Mouse (Mus musculus): ENCODE data around the gene Srms. TPM values are rescaled to one million over a fixed set of nuclear protein-coding genes. Genes with fewer than 3 reads are reported as not detected.

Gene Srms
- polyA plus RNA-seq (2014; fragmentation: Illumina TruSeq; extraction: RNeasy Lipid Tissue Mini Kit (QIAGEN cat#74804); ENCODE audit: low replicate concordance): not detected

DNA sequence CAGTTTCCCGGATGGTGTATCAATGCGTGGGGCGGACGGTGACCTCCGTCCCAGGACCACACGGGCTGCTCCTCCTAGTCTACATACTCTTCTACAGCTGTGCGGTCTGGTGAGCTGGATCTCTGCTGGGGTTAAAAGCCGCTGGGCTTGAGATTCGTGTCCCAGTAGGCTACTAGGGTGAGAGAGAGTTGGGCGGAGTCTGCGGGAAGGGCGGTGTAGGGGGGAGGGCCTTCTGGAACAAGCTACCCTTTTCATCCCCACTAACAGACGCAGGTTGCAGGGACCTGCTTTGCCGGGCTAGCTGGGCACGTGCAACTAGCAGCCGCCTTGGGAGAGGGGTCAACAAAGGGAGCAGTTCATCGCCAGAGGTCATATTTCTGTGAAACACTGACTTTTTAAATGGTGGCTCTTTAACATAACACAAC is at the start of gene Srms:
TSS of gene Srms (minus strand) at position 165 of the 425 bp plus-strand sequence.

DNA sequence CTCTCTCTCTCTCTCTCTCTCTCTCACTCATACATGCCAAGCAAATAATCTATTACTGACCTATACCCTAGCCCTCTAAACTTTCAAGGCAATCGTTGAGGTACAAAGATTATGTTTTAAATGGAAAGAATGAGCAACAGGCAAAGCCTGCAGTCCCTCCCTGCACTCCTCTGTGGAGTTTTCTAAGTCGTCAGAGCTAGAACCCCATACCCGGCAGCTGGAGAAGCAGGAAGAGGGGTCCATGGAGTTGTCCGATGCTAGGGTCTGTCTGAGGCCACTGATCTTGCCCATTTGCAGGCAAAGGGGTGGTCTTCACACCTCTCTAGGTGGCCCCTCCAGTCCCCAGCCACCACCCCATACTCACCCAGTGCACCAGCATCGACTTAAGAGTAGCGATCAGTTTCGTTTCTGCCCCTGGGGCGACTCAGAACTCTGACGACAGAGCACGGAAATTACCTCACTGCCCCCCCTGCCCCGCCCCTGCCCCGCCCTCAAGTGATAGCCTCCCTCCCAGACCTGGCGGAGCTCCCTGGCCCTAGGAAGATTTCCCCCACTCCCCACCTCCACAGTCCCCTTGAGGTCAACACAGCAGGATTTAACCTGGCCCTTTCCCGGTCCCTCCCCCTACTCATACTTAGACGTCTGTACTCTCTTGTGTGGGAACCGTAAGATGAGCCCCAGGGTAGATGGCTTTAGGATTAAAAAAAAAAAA is 28.8 kb upstream of the Srms start, which contains the start of gene Helz2:
TSS of gene Helz2 (minus strand) at position 426 of the 712 bp plus-strand sequence.

DNA sequence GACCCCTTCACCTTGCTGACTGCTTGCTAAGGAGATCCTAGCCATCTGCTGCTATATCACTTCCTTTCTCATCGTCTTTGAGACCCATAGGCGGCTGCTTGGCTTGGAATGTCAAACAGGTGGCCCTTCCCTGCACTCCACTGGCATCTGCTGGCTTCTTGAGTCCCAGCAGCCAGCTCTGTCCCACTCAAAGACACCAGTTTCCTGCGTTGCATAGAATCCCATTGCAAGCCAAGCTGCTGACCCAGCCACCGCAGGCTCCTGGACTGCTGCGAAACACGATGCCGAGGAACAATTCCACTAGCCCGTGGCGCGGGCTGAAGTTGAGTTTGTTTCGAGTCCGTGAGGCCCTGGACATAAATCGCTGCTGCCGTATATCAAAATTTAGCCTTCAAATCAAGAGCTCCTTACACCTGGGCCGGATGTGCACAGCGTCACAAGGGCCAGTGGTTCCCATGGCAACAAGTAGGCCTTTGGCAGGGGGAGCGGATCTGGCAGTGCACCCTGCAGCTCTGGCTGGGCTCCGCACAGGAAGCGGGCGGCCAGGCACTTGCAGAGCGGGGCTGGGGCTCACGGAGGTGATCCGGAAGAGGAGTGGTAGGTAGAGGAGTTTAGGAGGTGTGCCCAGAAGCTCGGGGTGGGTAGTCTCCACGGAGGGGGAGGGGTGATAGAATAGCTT is 6.7 kb upstream of the Srms start, which contains the start of gene Fndc11:
TSS of gene Fndc11 (plus strand) at position 476 of the 679 bp plus-strand sequence.

DNA sequence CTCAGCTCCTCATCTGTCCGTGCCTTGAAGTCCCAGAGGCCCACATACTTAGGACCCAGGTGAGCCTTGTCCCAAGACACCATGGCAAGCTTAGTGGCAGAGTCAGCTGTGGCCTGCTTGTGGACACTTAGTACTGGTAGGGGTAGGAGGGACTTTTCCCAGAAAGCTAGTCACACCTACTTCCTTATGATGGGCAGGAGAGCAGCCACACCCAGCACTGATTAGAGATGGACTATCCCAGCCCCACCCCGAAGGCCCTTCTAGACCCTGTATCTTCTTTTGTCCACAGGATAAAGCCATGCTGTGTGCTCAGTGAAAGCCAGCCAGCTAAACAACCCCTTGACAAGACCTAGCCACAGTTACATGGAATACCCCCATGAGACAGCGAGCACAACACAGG is 10.6 kb downstream of the Srms start, which contains the start of gene Ptk6:
TSS of gene Ptk6 (minus strand) at position 368 of the 400 bp plus-strand sequence.

DNA sequence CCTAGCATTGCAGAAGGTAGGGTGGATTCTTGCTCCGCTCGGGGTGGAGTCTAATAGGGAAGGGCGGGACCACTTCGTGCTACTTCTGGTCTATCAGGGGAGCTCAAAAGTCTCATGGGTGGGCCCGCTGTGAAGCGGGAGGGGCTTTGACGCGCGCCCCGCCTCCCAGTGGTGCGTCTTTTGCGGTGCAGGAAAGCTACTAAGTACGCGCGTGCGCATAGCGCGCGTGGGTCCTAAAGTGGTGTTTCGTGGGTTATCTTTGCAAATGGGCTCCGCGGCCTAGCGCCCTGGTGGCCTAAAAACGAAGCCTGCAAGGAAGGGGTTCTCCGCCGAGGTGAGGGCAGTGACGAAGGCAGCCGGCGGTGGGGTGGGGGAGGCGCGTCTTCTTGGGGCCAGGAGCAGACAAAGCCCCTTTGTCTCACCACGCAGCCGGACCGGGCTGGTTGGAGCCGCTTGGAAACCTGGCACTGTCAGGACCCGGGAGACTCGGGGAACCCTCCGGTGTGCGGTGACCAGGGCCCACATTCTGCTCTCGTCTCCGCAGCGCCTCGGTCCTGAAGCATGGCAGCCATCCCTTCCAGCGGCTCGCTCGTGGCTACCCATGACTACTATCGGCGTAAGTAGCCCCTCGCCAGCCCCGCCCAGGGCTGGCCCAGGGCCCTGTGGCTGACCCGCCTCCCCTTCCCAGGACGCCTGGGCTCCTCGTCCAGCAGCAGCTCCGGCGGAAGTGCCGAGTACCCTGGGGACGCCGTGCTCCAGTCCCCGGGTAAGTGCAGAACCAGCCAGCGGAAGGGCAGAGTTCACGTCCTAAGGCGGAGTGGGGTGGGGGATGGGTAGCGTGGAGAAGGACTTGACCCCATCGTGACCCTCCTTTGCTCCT is 25.6 kb downstream of the Srms start, which contains the start of gene Ppdpf:
TSS of gene Ppdpf (plus strand) at position 127 of the 880 bp plus-strand sequence.

DNA sequence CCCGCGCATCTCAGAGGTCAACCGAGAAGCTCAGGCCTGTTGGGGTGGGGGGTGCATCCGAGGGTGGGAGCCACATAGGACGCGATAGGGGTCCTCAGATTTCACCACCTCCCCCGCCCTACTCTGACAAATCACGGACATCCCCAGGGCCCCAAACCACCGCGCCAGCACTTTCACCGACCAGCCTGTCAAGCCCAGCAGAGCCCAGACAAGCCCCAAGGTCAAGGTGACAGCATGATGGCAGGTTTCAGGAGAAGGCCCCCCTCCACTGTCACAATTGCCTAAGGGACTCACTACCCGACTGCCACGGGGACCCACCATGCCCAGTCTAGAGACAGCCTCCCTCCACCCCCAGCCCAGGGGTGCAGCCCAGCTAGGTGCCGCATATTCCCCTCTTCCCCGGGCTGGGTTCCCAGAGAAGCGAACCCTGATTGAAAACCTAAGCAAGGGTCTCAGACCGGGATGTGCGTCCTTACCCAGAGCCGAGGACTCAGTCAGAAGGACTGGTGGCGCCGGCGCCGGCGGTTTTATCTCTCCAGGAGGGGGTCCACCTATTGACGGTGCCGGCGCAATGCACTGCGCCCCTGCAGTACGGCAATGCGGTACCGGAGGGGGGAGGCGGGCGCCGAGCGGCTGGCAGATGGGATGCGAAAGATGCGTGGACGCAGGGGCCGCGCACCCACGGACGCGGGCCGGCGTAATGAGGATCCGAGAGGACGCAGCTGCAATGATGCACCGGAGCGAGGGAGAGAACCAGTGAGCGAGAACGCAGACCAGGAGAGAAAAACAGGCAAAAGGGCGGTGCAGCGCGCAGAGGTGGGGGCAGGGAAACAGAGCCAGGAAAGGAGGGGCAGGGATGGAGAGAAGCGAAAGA is 56.5 kb downstream of the Srms start, which contains the start of gene Eef1a2:
TSS of gene Eef1a2 (minus strand) at position 767 of the 874 bp plus-strand sequence.

Other genes starting within 250 kb of the Srms start
- 3.7 TPM for gene Arfgap1, start 246.0 kb downstream of the Srms start, polyA plus RNA-seq (2014; fragmentation: Illumina TruSeq; extraction: RNeasy Lipid Tissue Mini Kit (QIAGEN cat#74804); ENCODE audit: low replicate concordance)
- 0.11 TPM for gene Col20a1, start 226.7 kb downstream of the Srms start, polyA plus RNA-seq (2014; fragmentation: Illumina TruSeq; extraction: RNeasy Lipid Tissue Mini Kit (QIAGEN cat#74804); ENCODE audit: low replicate concordance)
- gene Chrna4, start 169.6 kb downstream of the Srms start, polyA plus RNA-seq (2014; fragmentation: Illumina TruSeq; extraction: RNeasy Lipid Tissue Mini Kit (QIAGEN cat#74804); ENCODE audit: low replicate concordance): not detected
- gene Kcnq2, start 77.9 kb downstream of the Srms start, polyA plus RNA-seq (2014; fragmentation: Illumina TruSeq; extraction: RNeasy Lipid Tissue Mini Kit (QIAGEN cat#74804); ENCODE audit: low replicate concordance): 0.19 TPM
- gene Eef1a2, start 56.2 kb downstream of the Srms start, polyA plus RNA-seq (2014; fragmentation: Illumina TruSeq; extraction: RNeasy Lipid Tissue Mini Kit (QIAGEN cat#74804); ENCODE audit: low replicate concordance): not detected
- gene Ppdpf, start 25.9 kb downstream of the Srms start, polyA plus RNA-seq (2014; fragmentation: Illumina TruSeq; extraction: RNeasy Lipid Tissue Mini Kit (QIAGEN cat#74804); ENCODE audit: low replicate concordance): 5.9 TPM
- gene Ptk6, start 10.4 kb downstream of the Srms start, polyA plus RNA-seq (2014; fragmentation: Illumina TruSeq; extraction: RNeasy Lipid Tissue Mini Kit (QIAGEN cat#74804); ENCODE audit: low replicate concordance): 5.1 TPM
- not detected for gene Fndc11, start 6.8 kb upstream of the Srms start, polyA plus RNA-seq (2014; fragmentation: Illumina TruSeq; extraction: RNeasy Lipid Tissue Mini Kit (QIAGEN cat#74804); ENCODE audit: low replicate concordance)
- 5.8 TPM for gene Helz2, start 28.8 kb upstream of the Srms start, polyA plus RNA-seq (2014; fragmentation: Illumina TruSeq; extraction: RNeasy Lipid Tissue Mini Kit (QIAGEN cat#74804); ENCODE audit: low replicate concordance)
- 10.5 TPM for gene Gmeb2, start 74.8 kb upstream of the Srms start, polyA plus RNA-seq (2014; fragmentation: Illumina TruSeq; extraction: RNeasy Lipid Tissue Mini Kit (QIAGEN cat#74804); ENCODE audit: low replicate concordance)
- gene Stmn3, start 101.3 kb upstream of the Srms start, polyA plus RNA-seq (2014; fragmentation: Illumina TruSeq; extraction: RNeasy Lipid Tissue Mini Kit (QIAGEN cat#74804); ENCODE audit: low replicate concordance): not detected
- gene Rtel1, start 106.6 kb upstream of the Srms start, polyA plus RNA-seq (2014; fragmentation: Illumina TruSeq; extraction: RNeasy Lipid Tissue Mini Kit (QIAGEN cat#74804); ENCODE audit: low replicate concordance): 2.8 TPM
- 0.97 TPM for gene Zgpat, start 151.7 kb upstream of the Srms start, polyA plus RNA-seq (2014; fragmentation: Illumina TruSeq; extraction: RNeasy Lipid Tissue Mini Kit (QIAGEN cat#74804); ENCODE audit: low replicate concordance)
- 25.0 TPM for gene Arfrp1, start 152.2 kb upstream of the Srms start, polyA plus RNA-seq (2014; fragmentation: Illumina TruSeq; extraction: RNeasy Lipid Tissue Mini Kit (QIAGEN cat#74804); ENCODE audit: low replicate concordance)
- 0.45 TPM for gene Lime1, start 166.9 kb upstream of the Srms start, polyA plus RNA-seq (2014; fragmentation: Illumina TruSeq; extraction: RNeasy Lipid Tissue Mini Kit (QIAGEN cat#74804); ENCODE audit: low replicate concordance)
- 1.3 TPM for gene Zbtb46, start 246.2 kb upstream of the Srms start, polyA plus RNA-seq (2014; fragmentation: Illumina TruSeq; extraction: RNeasy Lipid Tissue Mini Kit (QIAGEN cat#74804); ENCODE audit: low replicate concordance)

Measured in small intestine, adult 10 weeks (tissue).